Mouse (Mus musculus): Measurements from ENCODE around the gene Zfp652. TPM values are rescaled to one million over a fixed set of nuclear protein-coding genes. Genes with fewer than 3 reads are reported as not detected.

Zfp652 gene
- polyA plus RNA-seq, 1 experiment from 2014 or later = 13.6 TPM

GRCm38 (mm10) chr11:95783457-95783856, 71.0 kb downstream of the Zfp652 start:
- Histone ChIP-seq H3K4me1 (ENCODE audit: control insufficient read depth, insufficient read depth, low read length) (no peaks in the 10 kb centered on the region), H3K4me2 (ENCODE audit: low read depth, low read length) (no peak overlapping the region), H3K27me3 (ENCODE audit: control insufficient read depth, insufficient read depth, low read length) (no peaks in the 10 kb centered on the region), H3K27ac (ENCODE audit: low read length) (no peak overlapping the region), H3K9me3 (replicated peaks; ENCODE audit: control insufficient read depth, low read length) (peaks cover 6% of the 10 kb centered on the region; the same call in 1 of the 2 replicates), H3K36me3 (ENCODE audit: control insufficient read depth, insufficient read depth) (no peaks in the 10 kb centered on the region), H3K9ac (ENCODE audit: low read length) (no peak overlapping the region), H3K4me3 (ENCODE audit: low read length) (no peak overlapping the region)
- 93% methylated on average over 4 of the region's 4 CpGs for WGBS
- no peak for ATAC-seq (replicated peaks; ENCODE audit: extremely low read depth, insufficient read depth, low FRiP score)

GRCm38 (mm10) chr11:95783958-95784357, 71.5 kb downstream of the Zfp652 start:
- no peak overlapping the region for H3K4me2 ChIP-seq (ENCODE audit: low read depth, low read length)
- ATAC-seq (replicated peaks; ENCODE audit: extremely low read depth, insufficient read depth, low FRiP score) = no peak
- H3K9me3 ChIP-seq (replicated peaks; ENCODE audit: control insufficient read depth, low read length) = peaks cover 6% of the 10 kb centered on the region; the same call in 1 of the 2 replicates
- H3K4me3 ChIP-seq (ENCODE audit: low read length) = no peak overlapping the region
- H3K27me3 ChIP-seq (ENCODE audit: control insufficient read depth, insufficient read depth, low read length) = no peaks in the 10 kb centered on the region
- 64% methylated on average over 9 of the region's 9 CpGs for WGBS
- no peaks in the 10 kb centered on the region for H3K4me1 ChIP-seq (ENCODE audit: control insufficient read depth, insufficient read depth, low read length)
- no peak overlapping the region for H3K27ac ChIP-seq (ENCODE audit: low read length)
- H3K36me3 ChIP-seq (ENCODE audit: control insufficient read depth, insufficient read depth) = no peaks in the 10 kb centered on the region
- no peak overlapping the region for H3K9ac ChIP-seq (ENCODE audit: low read length)

- ATAC-seq (replicated peaks; ENCODE audit: extremely low read depth, insufficient read depth, low FRiP score) = no peak
- WGBS = 95% methylated on average over 4 of the region's 4 CpGs
- peaks cover 6% of the 10 kb centered on the region; the same call in 1 of the 2 replicates for H3K9me3 ChIP-seq (replicated peaks; ENCODE audit: control insufficient read depth, low read length)
- no peaks in the 10 kb centered on the region for H3K4me1 ChIP-seq (ENCODE audit: control insufficient read depth, insufficient read depth, low read length)
- H3K9ac ChIP-seq (ENCODE audit: low read length) = no peak overlapping the region
- no peak overlapping the region for H3K4me3 ChIP-seq (ENCODE audit: low read length)
- H3K27me3 ChIP-seq (ENCODE audit: control insufficient read depth, insufficient read depth, low read length) = no peaks in the 10 kb centered on the region
- no peak overlapping the region for H3K4me2 ChIP-seq (ENCODE audit: low read depth, low read length)
- no peak overlapping the region for H3K27ac ChIP-seq (ENCODE audit: low read length)
- no peaks in the 10 kb centered on the region for H3K36me3 ChIP-seq (ENCODE audit: control insufficient read depth, insufficient read depth)
Measured at GRCm38 (mm10) chr11:95785675-95786074, 73.2 kb downstream of the Zfp652 start.

- Histone ChIP-seq H3K36me3 (ENCODE audit: control insufficient read depth, insufficient read depth) (no peaks in the 10 kb centered on the region), H3K4me1 (ENCODE audit: control insufficient read depth, insufficient read depth, low read length) (no peaks in the 10 kb centered on the region), H3K4me3 (ENCODE audit: low read length) (no peak overlapping the region), H3K4me2 (ENCODE audit: low read depth, low read length) (no peak overlapping the region), H3K27me3 (ENCODE audit: control insufficient read depth, insufficient read depth, low read length) (no peaks in the 10 kb centered on the region), H3K9me3 (replicated peaks; ENCODE audit: control insufficient read depth, low read length) (peaks cover 6% of the 10 kb centered on the region; the same call in 1 of the 2 replicates), H3K27ac (ENCODE audit: low read length) (no peak overlapping the region), H3K9ac (ENCODE audit: low read length) (no peak overlapping the region)
- 85% methylated on average over 6 of the region's 6 CpGs for WGBS
- ATAC-seq (replicated peaks; ENCODE audit: extremely low read depth, insufficient read depth, low FRiP score) = no peak
Measured at GRCm38 (mm10) chr11:95786511-95786910, 74.0 kb downstream of the Zfp652 start.

- H3K36me3 ChIP-seq (ENCODE audit: control insufficient read depth, insufficient read depth) = no peaks in the 10 kb centered on the region
- no peak for ATAC-seq (replicated peaks; ENCODE audit: extremely low read depth, insufficient read depth, low FRiP score)
- no peak overlapping the region for H3K27ac ChIP-seq (ENCODE audit: low read length)
- no peaks in the 10 kb centered on the region for H3K27me3 ChIP-seq (ENCODE audit: control insufficient read depth, insufficient read depth, low read length)
- no peak overlapping the region for H3K4me3 ChIP-seq (ENCODE audit: low read length)
- peaks cover 6% of the 10 kb centered on the region; the same call in 1 of the 2 replicates for H3K9me3 ChIP-seq (replicated peaks; ENCODE audit: control insufficient read depth, low read length)
- no peak overlapping the region for H3K9ac ChIP-seq (ENCODE audit: low read length)
- WGBS = 75% methylated on average over 8 of the region's 8 CpGs
- H3K4me2 ChIP-seq (ENCODE audit: low read depth, low read length) = no peak overlapping the region
- H3K4me1 ChIP-seq (ENCODE audit: control insufficient read depth, insufficient read depth, low read length) = peaks cover 8% of the 10 kb centered on the region; the same call in 1 of the 2 replicates
Measured at GRCm38 (mm10) chr11:95789451-95789891, 77.0 kb downstream of the Zfp652 start.

- Histone ChIP-seq H3K27ac (ENCODE audit: low read length) (no peak overlapping the region), H3K36me3 (ENCODE audit: control insufficient read depth, insufficient read depth) (no peaks in the 10 kb centered on the region), H3K9me3 (replicated peaks; ENCODE audit: control insufficient read depth, low read length) (no peaks in the 10 kb centered on the region), H3K4me1 (ENCODE audit: control insufficient read depth, insufficient read depth, low read length) (peaks cover 20% of the 10 kb centered on the region), H3K9ac (ENCODE audit: low read length) (no peak overlapping the region), H3K4me3 (ENCODE audit: low read length) (no peak overlapping the region), H3K4me2 (ENCODE audit: low read depth, low read length) (no peak overlapping the region), H3K27me3 (ENCODE audit: control insufficient read depth, insufficient read depth, low read length) (peaks cover under 1% of the 10 kb centered on the region)
- ATAC-seq (replicated peaks; ENCODE audit: extremely low read depth, insufficient read depth, low FRiP score) = no peak
- 80% methylated on average over 13 of the region's 13 CpGs for WGBS
Measured at GRCm38 (mm10) chr11:95791787-95792186, 79.3 kb downstream of the Zfp652 start.

- WGBS = 66% methylated on average over 8 of the region's 8 CpGs
Measured at GRCm38 (mm10) chr11:95792950-95793509, 80.6 kb downstream of the Zfp652 start.

GRCm38 (mm10) chr11:95794201-95794600, 81.7 kb downstream of the Zfp652 start:
- H3K36me3 ChIP-seq (ENCODE audit: control insufficient read depth, insufficient read depth) = no peaks in the 10 kb centered on the region
- no peaks in the 10 kb centered on the region for H3K9me3 ChIP-seq (replicated peaks; ENCODE audit: control insufficient read depth, low read length)
- peaks cover 22% of the 10 kb centered on the region for H3K4me1 ChIP-seq (ENCODE audit: control insufficient read depth, insufficient read depth, low read length)
- H3K4me3 ChIP-seq (ENCODE audit: low read length) = no peak overlapping the region
- WGBS = 45% methylated on average over 5 of the region's 5 CpGs
- H3K27me3 ChIP-seq (ENCODE audit: control insufficient read depth, insufficient read depth, low read length) = peaks cover 8% of the 10 kb centered on the region
- H3K4me2 ChIP-seq (ENCODE audit: low read depth, low read length) = no peak overlapping the region
- H3K9ac ChIP-seq (ENCODE audit: low read length) = no peak overlapping the region
- H3K27ac ChIP-seq (ENCODE audit: low read length) = no peak overlapping the region
- ATAC-seq (replicated peaks; ENCODE audit: extremely low read depth, insufficient read depth, low FRiP score) = no peak

More at GRCm38 (mm10) chr11:95792950-95793509, 80.6 kb downstream of the Zfp652 start:
- no peak overlapping the region for H3K4me2 ChIP-seq (ENCODE audit: low read depth, low read length)
- no peaks in the 10 kb centered on the region for H3K36me3 ChIP-seq (ENCODE audit: control insufficient read depth, insufficient read depth)
- ATAC-seq (replicated peaks; ENCODE audit: extremely low read depth, insufficient read depth, low FRiP score) = no peak
- no peak overlapping the region for H3K4me3 ChIP-seq (ENCODE audit: low read length)
- no peak overlapping the region for H3K27ac ChIP-seq (ENCODE audit: low read length)
- H3K9me3 ChIP-seq (replicated peaks; ENCODE audit: control insufficient read depth, low read length) = no peaks in the 10 kb centered on the region
- H3K4me1 ChIP-seq (ENCODE audit: control insufficient read depth, insufficient read depth, low read length) = peaks cover 22% of the 10 kb centered on the region
- H3K27me3 ChIP-seq (ENCODE audit: control insufficient read depth, insufficient read depth, low read length) = peaks cover 8% of the 10 kb centered on the region
- H3K9ac ChIP-seq (ENCODE audit: low read length) = no peak overlapping the region

- Histone ChIP-seq H3K9me3 (replicated peaks; ENCODE audit: control insufficient read depth, low read length) (no peaks in the 10 kb centered on the region), H3K27me3 (ENCODE audit: control insufficient read depth, insufficient read depth, low read length) (peaks cover 8% of the 10 kb centered on the region), H3K36me3 (ENCODE audit: control insufficient read depth, insufficient read depth) (no peaks in the 10 kb centered on the region), H3K4me1 (ENCODE audit: control insufficient read depth, insufficient read depth, low read length) (peaks cover 22% of the 10 kb centered on the region), H3K9ac (ENCODE audit: low read length) (no peak overlapping the region), H3K4me3 (ENCODE audit: low read length) (no peak overlapping the region), H3K27ac (ENCODE audit: low read length) (no peak overlapping the region), H3K4me2 (ENCODE audit: low read depth, low read length) (no peak overlapping the region)
- no peak for ATAC-seq (replicated peaks; ENCODE audit: extremely low read depth, insufficient read depth, low FRiP score)
- 40% methylated on average over 5 of the region's 5 CpGs for WGBS
Measured at GRCm38 (mm10) chr11:95795582-95795981, 83.1 kb downstream of the Zfp652 start.

Data from heart, embryonic 16.5 days (tissue).